Mouse (Mus musculus): ENCODE results near the gene Zdhhc16.

GRCm38 (mm10) chr19:41896319-41896711 lies 37.0 kb upstream of the Zdhhc16 start:
- TF ChIP-seq GATA1 (IDR thresholded peaks at IDR 0.05; ENCODE audit: borderline replicate concordance, low read length): no peak
- TF ChIP-seq FLI1 (IDR thresholded peaks at IDR 0.05; ENCODE audit: low read length): no peak

All from megakaryocyte, embryonic 14.5 days (primary cell).